Mouse (Mus musculus) ovary, adult 10 weeks (tissue): ENCODE data around the gene Cdca7. TPM values are rescaled to one million over a fixed set of nuclear protein-coding genes. Genes with fewer than 3 reads are reported as not detected.

ENCODE experiments used
- polyA plus RNA-seq: library from polyadenylated mRNA; stranded (reverse); fragments of 350-450 nt; fragmentation: Illumina TruSeq; extraction: RNeasy Lipid Tissue Mini Kit (QIAGEN cat#74804); gene quantifications from one replicate; pipeline ENCODE4 v1.2.3, GENCODE M21; 2014

Cdca7 gene
- polyA plus RNA-seq: 27.4 TPM

DNA sequence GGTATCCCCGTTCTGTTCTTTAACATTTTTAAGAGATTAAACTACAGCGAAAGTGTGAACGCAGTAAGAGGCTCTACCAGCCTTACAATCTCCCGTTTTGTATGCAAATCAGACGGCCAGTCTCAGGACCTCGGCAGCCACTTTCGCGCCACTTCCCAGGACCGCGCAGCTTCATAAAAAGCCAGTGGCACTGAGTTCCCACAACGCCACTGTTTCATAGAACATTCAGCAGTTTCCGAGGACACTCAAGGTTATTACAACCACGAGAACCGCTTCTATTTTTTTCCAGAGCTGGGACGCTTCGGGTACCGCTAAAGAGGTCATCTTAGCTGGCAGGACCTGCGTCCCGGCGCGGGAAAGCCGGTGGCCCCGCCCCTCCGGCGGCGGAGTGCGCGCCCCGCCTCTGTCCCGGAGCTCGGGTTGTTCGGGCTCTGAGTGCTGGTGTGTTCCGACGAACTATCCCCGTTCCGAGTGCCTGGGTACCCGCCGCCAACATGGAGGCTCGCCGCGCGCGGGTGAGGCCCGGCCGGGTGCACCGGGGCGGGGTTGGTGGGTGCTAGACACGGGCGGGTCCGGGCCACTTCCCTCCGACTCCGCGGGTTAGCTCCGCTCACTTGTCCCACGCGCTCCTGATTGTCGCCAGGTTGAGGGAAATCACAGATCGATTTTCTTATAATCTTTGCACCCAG lies at the start of gene Cdca7:
Gene Cdca7, plus strand, starts transcription at position 363 of the 689 bp plus-strand sequence.

Other genes starting within 250 kb of the Cdca7 start
- 22.9 TPM for gene Map3k20, start 190.5 kb upstream of the Cdca7 start, polyA plus RNA-seq